Mouse (Mus musculus) heart, postnatal 25 days (tissue): Measurements from ENCODE around the gene Aunip. TPM values are rescaled to one million over a fixed set of nuclear protein-coding genes. Genes with fewer than 3 reads are reported as not detected.

Experiments used
- DNase-seq: peaks from one replicate; pipeline ENCODE4 v3.0.0; 2022; ENCODE audit warnings: low spot score
- intact Hi-C: fragments of 180-260 bp; cut with DNase I; formaldehyde crosslinking; loops from one replicate; pipeline ENCODE4 v1.15.1; 2025
- microRNA-seq: library from miRNA; unstranded; fragments of <30 nt; microRNA quantifications from one replicate; pipeline ENCODE4 v1.2.0, GENCODE M21; 2022
- total RNA-seq, 2 experiments: library from RNA; stranded (reverse); gene quantifications; 2 replicates each; pipeline ENCODE4 v1.2.3; 2021

Gene Aunip
- total RNA-seq, 2 experiments from 2014 or later = 0.34 to 0.47 TPM

DNA sequence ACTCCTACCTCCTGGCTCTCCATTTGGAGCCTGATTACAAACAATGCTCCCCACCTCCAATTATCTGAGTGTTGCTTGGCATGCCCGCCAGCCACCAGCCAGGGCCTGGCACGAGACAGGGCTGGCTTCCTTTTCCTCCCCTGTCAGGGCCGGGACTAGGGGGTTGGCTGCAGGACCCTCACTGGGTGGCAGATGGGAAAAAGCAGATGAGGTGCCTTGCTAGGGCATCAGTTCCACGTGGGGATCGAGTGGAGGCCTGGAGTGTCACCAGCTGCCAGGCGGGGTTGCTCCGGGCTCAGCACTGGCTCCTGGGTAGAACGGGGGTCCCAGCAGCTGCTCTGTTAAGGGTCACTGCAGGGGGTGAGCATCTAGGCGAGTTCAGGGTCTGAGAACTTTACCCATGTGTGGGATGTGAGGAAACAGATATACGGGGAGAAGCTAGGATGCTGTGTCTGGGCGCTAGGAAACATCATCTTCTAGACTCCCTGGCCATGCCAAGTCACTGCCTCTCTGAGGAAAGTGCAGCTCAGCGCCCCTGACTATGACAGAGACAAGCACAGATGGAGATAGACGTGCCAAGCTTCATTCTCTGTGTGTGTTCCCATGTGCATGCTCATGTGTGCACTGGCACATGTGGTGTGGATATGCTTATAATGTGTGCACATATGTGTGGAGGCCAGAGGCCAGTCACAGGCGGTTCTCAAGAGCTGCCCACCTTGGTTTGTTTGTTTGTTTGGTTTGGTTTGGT, 60.1 kb downstream of the Aunip start:
- no peak for DNase-seq
- intact Hi-C loops = no loop called here

DNA sequence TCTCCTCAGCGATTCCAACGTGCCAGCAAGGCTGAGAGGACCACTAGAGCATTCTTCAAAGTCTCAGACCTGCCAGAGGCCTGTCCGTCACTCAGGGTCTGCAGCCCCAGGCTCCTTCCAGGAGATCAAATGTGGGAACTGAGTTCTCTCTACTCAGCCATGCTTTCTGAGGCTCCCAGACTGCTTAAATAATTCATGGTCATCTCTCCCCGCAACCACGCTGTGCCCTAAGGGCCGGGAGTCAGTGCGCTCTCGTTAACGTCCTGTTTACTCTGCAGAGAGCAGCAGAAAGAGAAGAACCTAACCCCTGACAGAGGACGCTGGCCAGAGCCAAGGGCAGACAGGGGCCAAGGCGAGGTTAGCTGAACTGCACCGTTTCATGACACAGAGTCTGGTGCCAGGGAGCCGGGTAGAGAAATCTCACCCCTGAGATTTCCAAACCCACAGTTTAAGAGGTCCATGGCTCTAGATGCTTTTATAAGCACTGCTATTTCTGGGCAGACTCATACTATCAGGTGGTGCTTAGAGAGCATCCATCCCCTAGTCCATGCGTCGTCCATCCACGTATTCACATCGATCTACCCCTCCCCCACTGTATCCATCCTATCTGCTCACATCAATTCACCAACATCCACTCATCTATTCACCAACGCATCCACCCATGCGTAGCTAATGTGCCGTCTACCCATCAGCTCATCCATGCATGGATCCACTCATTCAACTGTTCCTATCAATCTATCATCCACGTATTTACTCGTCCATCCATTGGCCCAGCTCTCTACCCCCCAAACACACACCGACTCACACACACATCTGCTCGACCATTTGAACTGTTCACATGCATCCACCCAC, 61.9 kb downstream of the Aunip start:
- no peak for DNase-seq
- intact Hi-C loops = no loop called here

Small RNA genes lying within 50 kb of the gene (microRNA-seq; reads per million reads assigned to microRNA genes)
- gene Gm23634 (2.8 reads per million, percentile 3 among the genes with 10 or more reads in this experiment), gene Mir6403 (not detected)

Other genes starting within 250 kb of the Aunip start
- 1 to 10 TPM; 5.8 to 8.4 TPM for gene Pdik1l, start 223.1 kb upstream of the Aunip start, total RNA-seq
- gene Trim63, start 195.9 kb upstream of the Aunip start, total RNA-seq = 100 to 1,000 TPM; 215 to 229 TPM
- gene Slc30a2, start 167.8 kb upstream of the Aunip start, total RNA-seq = under 1 TPM; 0.31 to 0.36 TPM
- gene Extl1, start 127.1 kb upstream of the Aunip start, total RNA-seq = 10 to 100 TPM; 18.0 to 19.4 TPM
- 1 to 10 TPM; 7.6 to 9.2 TPM for gene Pafah2, start 114.7 kb upstream of the Aunip start, total RNA-seq
- 10 to 100 TPM; 24.5 to 26.4 TPM for gene Stmn1, start 42.7 kb upstream of the Aunip start, total RNA-seq
- 10 to 100 TPM; 16.9 to 17.4 TPM for gene Paqr7, start 14.3 kb upstream of the Aunip start, total RNA-seq
- 100 to 1,000 TPM; 178 to 185 TPM for gene Mtfr1l, start 24.4 kb downstream of the Aunip start, total RNA-seq
- gene Selenon, start 41.2 kb downstream of the Aunip start, total RNA-seq = 10 to 100 TPM; 21.0 to 22.2 TPM
- gene Man1c1, start 193.3 kb downstream of the Aunip start, total RNA-seq = 10 to 100 TPM; 21.0 to 25.0 TPM